Mouse (Mus musculus): ENCODE results near the gene B130006D01Rik.

- TF ChIP-seq CTCF (IDR thresholded peaks at IDR 0.05; ENCODE audit: borderline replicate concordance, insufficient read depth, low read depth, low read length) (no peak), POLR2A (IDR thresholded peaks at IDR 0.05; ENCODE audit: borderline replicate concordance, insufficient read depth, low read length) (no peak)
These were observed 10.1 kb upstream of the B130006D01Rik start for GRCm38 (mm10) chr11:95713225-95713810.
